Mouse (Mus musculus) v-Abl transformed pro-B cells (cell line): Measurements from ENCODE around the gene Gja3.
"Not testable (repeated sequence)": the region's sequence is repeated elsewhere in the genome, so short reads cannot be mapped to it uniquely, and the experiment has no call there.

ENCODE experiments used
- in situ Hi-C, 2 experiments: fragments of 400-800 bp; cut with MboI; formaldehyde crosslinking; loops; one replicate each; pipeline ENCODE4 v1.15.1; 2025; ENCODE audit not compliant: unreplicated experiment in 2 of 2

The Gja3 gene

DNA sequence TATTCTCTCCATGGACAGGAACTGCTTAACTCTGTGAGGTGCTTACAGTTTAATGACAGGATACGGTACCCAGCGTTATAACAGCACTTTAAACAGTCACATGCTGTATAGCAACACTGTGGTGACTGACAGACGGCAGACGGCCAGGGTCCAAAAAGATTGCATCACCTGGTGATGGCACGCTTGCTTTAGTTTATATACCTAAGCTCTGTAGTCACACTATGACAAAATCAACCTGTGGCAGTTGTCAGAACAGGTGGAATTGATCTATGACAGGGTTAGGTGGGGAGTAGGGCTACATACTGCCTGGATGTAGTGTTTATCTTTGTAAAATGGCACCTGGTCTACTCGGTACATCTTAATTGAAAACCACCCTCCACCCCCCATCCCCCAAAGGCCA, 14.0 kb downstream of the Gja3 start:
- in situ Hi-C loops, result no loop called here

DNA sequence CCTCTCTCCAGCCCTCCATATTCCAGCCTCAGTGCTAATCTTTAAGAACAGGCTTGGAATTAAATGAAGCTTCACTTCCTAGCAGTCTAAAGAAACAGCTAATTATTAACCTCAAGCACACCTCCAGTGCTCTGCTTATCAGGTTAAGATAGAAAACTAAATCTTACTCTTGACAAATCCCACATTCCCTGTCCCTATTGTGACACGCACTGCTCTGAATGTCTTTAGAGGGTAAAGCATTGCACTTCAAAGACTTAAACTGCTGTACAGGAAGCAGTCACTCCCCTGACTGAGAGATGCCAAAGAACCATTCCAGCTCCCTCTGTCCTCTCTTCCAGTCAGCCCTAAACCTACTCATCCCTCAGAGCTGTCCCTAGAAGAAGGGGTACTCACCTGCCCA, 16.5 kb downstream of the Gja3 start:
- in situ Hi-C loops, result no loop called here

DNA sequence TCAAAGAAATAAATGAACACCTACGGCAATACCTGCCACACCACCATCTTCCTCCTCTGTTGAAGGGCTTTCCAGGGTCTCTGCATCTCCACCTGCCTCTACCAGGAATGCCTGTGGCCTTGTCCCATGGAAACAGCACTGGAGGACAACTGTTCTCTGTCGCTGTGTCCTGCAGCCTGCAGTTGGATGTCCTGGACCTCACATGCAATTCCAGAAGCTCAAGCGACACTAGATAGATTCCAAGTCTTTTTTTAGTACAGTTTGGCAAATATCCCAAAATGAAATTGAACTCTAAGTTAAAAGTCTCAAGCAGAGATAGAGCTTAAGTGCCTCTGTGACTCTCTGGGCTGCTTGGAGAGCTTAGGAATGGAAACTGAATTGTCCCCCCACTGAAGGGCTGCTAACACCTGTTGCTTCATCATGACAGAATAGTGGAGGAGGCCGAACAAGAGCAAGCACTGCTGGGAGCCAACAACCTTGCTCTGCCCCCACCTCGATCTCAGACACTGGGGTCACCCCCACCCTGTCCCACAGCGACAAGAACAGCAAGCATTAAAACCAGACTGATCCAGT, 22.9 kb downstream of the Gja3 start:
- in situ Hi-C loops, result no loop called here

DNA sequence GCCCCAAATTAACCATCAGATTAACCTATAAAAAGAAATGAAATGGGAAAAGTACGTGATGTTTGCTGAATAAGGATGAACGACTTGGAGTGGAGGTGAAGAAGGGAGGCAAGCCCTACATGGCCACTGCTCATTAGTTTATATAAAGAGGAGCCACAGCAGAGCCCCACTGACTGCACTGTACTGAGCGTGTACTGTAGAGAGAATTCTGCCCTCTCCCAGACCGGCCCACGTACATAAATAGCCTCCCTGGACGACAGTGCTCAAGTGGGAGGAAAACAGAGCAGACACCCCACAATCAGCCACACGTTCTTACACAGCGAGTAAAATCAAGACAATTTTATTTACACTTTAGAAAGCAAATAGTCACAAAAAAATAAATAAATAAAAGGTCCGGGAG, 23.8 kb downstream of the Gja3 start:
- in situ Hi-C loops, result no loop called here

DNA sequence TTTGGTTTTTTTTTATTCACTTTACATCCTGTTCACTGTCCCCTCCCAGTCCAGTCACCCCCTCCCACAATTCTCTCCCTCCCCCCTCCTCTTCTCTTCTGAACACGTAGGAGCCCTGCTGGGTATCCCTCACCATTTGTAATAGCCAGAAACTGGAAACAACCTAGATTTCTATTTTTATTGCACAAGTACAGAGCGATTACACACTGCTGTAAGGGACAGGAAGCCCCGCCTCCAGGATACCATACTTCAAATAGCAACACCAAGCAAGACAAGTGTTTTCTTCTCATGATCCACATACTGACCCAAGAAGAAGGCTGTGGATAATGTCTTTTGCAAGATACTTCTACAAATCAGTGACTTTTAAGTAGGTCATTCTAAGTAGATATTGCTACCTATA, 25.1 kb downstream of the Gja3 start:
- in situ Hi-C loops, result no loop called here

GRCm38 (mm10) chr14:57018436-57018835, 39.5 kb downstream of the Gja3 start:
- in situ Hi-C loops, result no loop called here

- in situ Hi-C loops, result not testable (repeated sequence)
Measured at GRCm38 (mm10) chr14:57016806-57017205, 41.1 kb downstream of the Gja3 start.

- in situ Hi-C loops, result no loop called here
Measured at GRCm38 (mm10) chr14:56988621-56989020, 69.3 kb downstream of the Gja3 start.
